Mouse (Mus musculus) cerebral cortex, adult 2 months (tissue): ENCODE results near the gene P3h3.

Experiments
- WGBS: fragments of 180-500 bp; shearing (Covaris S2); methylation state at CpG from one replicate; pipeline ENCODE4 v1.1.7; 2018; 5-methylcytosine and 5-hydroxymethylcytosine counted together

The P3h3 gene

GRCm38 (mm10) chr6:124865766-124866362, 8.3 kb upstream of the P3h3 start:
- 78% methylated on average over 17 of the region's 18 CpGs for WGBS

- 2% methylated on average over 36 of the region's 43 CpGs for WGBS
These were observed 6.2 kb upstream of the P3h3 start, which contains the start of gene Gpr162 for GRCm38 (mm10) chr6:124863658-124864298. Gene Gpr162, minus strand, starts transcription at chr6:124863983.

GRCm38 (mm10) chr6:124863125-124863657, 5.6 kb upstream of the P3h3 start:
- WGBS, result 1% methylated on average over 16 of the region's 16 CpGs

GRCm38 (mm10) chr6:124862406-124863124, 5.0 kb upstream of the P3h3 start:
- WGBS, result 7% methylated on average over 8 of the region's 8 CpGs

GRCm38 (mm10) chr6:124861802-124862201, 4.2 kb upstream of the P3h3 start:
- 34% methylated on average over 3 of the region's 3 CpGs for WGBS

- WGBS, result 48% methylated on average over 19 of the region's 19 CpGs
These were observed 3.7 kb upstream of the P3h3 start for GRCm38 (mm10) chr6:124861266-124861665.

- WGBS, result 38% methylated on average over 9 of the region's 9 CpGs
These were observed 3.0 kb upstream of the P3h3 start for GRCm38 (mm10) chr6:124860511-124860910.

GRCm38 (mm10) chr6:124859725-124860124, 2.2 kb upstream of the P3h3 start:
- 5% methylated on average over 12 of the region's 12 CpGs for WGBS

- WGBS, result 67% methylated on average over 28 of the region's 28 CpGs
These were observed 1.2 kb upstream of the P3h3 start for GRCm38 (mm10) chr6:124858561-124859318.

- 19% methylated on average over 26 of the region's 26 CpGs for WGBS
These were observed 433 bp upstream of the P3h3 start for GRCm38 (mm10) chr6:124857840-124858530.

GRCm38 (mm10) chr6:124856321-124856720, 1.2 kb downstream of the P3h3 start:
- WGBS, result 19% methylated on average over 14 of the region's 14 CpGs

GRCm38 (mm10) chr6:124854647-124855046, 2.9 kb downstream of the P3h3 start:
- WGBS, result 83% methylated on average over 12 of the region's 12 CpGs

GRCm38 (mm10) chr6:124850535-124850934, 7.0 kb downstream of the P3h3 start:
- WGBS, result 87% methylated on average over 8 of the region's 8 CpGs

GRCm38 (mm10) chr6:124847305-124847704, 10.2 kb downstream of the P3h3 start:
- 11% methylated on average over 9 of the region's 9 CpGs for WGBS

GRCm38 (mm10) chr6:124840241-124841167, 17.0 kb downstream of the P3h3 start, which contains the start of gene Gnb3:
Gene Gnb3, minus strand, starts transcription at chr6:124840275.
- WGBS, result 51% methylated on average over 15 of the region's 15 CpGs

GRCm38 (mm10) chr6:124839805-124840204, 17.7 kb downstream of the P3h3 start:
- 34% methylated on average over 8 of the region's 8 CpGs for WGBS

- 64% methylated on average over 7 of the region's 7 CpGs for WGBS
These were observed 21.1 kb downstream of the P3h3 start for GRCm38 (mm10) chr6:124836411-124836810.

GRCm38 (mm10) chr6:124835531-124835930, 22.0 kb downstream of the P3h3 start:
- 81% methylated on average over 10 of the region's 10 CpGs for WGBS

- WGBS, result 88% methylated on average over 6 of the region's 6 CpGs
These were observed 23.0 kb downstream of the P3h3 start for GRCm38 (mm10) chr6:124834512-124835081.

- 90% methylated on average over 8 of the region's 8 CpGs for WGBS
These were observed 25.9 kb downstream of the P3h3 start for GRCm38 (mm10) chr6:124831649-124832048.
